Mouse (Mus musculus) midbrain, embryonic 16.5 days (tissue): ENCODE data around the gene Nectin3. TPM values are rescaled to one million over a fixed set of nuclear protein-coding genes. Genes with fewer than 3 reads are reported as not detected.

Source experiments
- ATAC-seq: fragments of 200-750 bp; cut with Nextera tagmentation; 2 replicates; pipeline ENCODE4 v1.8.0; 2017; ENCODE audit warnings: moderate TSS enrichment
- H3K27ac ChIP-seq: fragments of 300-500 bp; sonication (generic); 2 replicates; pipeline ENCODE4 v1.5.1; 2014; ENCODE audit warnings: mild to moderate bottlenecking, low read length, mixed read lengths
- H3K27me3 ChIP-seq: fragments of 300-500 bp; sonication (generic); 2 replicates; pipeline ENCODE4 v1.6.1; 2014; ENCODE audit warnings: low read depth, low read length, mixed read lengths; ENCODE audit not compliant: control insufficient read depth, insufficient read depth
- H3K36me3 ChIP-seq: fragments of 300-500 bp; sonication (generic); 2 replicates; pipeline ENCODE4 v1.6.1; 2014; ENCODE audit warnings: mild to moderate bottlenecking, low read length, moderate library complexity, mixed read lengths; ENCODE audit not compliant: control insufficient read depth, insufficient read depth
- H3K4me1 ChIP-seq: fragments of 300-500 bp; sonication (generic); 2 replicates; pipeline ENCODE4 v1.6.1; 2014; ENCODE audit warnings: mild to moderate bottlenecking, low read length, mixed read lengths; ENCODE audit not compliant: control insufficient read depth, insufficient read depth
- H3K4me2 ChIP-seq: fragments of 300-500 bp; sonication (generic); 2 replicates; pipeline ENCODE4 v1.6.1; 2014; ENCODE audit warnings: mild to moderate bottlenecking, low read length, mixed read lengths
- H3K4me3 ChIP-seq: fragments of 300-500 bp; sonication (generic); 2 replicates; pipeline ENCODE4 v1.5.1; 2014; ENCODE audit warnings: low read depth, mild to moderate bottlenecking, low read length, moderate library complexity, mixed read lengths
- H3K9ac ChIP-seq: fragments of 300-500 bp; sonication (generic); 2 replicates; pipeline ENCODE4 v1.6.1; 2014; ENCODE audit warnings: low read depth, low read length, mixed read lengths
- H3K9me3 ChIP-seq: fragments of 300-500 bp; sonication (generic); replicated peaks from 2 replicates; pipeline ENCODE4 v1.6.1; 2014; ENCODE audit warnings: mild to moderate bottlenecking, low read length, mixed read lengths; ENCODE audit not compliant: control insufficient read depth, poor library complexity, severe bottlenecking
- WGBS: fragments of 180-500 bp; shearing (Covaris S2); extraction: QIAGEN DNeasy Blood & Tissue Kit; methylation state at CpG from one replicate; pipeline ENCODE4 v1.1.7; 2014; 5-methylcytosine and 5-hydroxymethylcytosine counted together
- polyA plus RNA-seq: library from polyadenylated mRNA; unstranded; fragments of >200 nt; fragmentation: Nextera tagmentation; extraction: Ambion mirVana; gene quantifications from 2 replicates; pipeline ENCODE4 v1.2.1, GENCODE M21; 2015

Nectin3 gene
- polyA plus RNA-seq, 1 experiment from 2014 or later: 17.4 TPM

GRCm38 (mm10) chr16:46451421-46451820, 46.9 kb downstream of the Nectin3 start:
- no peaks in the 10 kb centered on the region for H3K27me3 ChIP-seq
- no peaks in the 10 kb centered on the region for H3K9me3 ChIP-seq
- H3K4me2 ChIP-seq: no peak overlapping the region
- H3K36me3 ChIP-seq: peaks cover 2% of the 10 kb centered on the region; the same call in 1 of the 2 replicates
- no peak for ATAC-seq
- H3K9ac ChIP-seq: no peak overlapping the region
- no peak overlapping the region for H3K27ac ChIP-seq
- no peak overlapping the region for H3K4me3 ChIP-seq
- H3K4me1 ChIP-seq: no peaks in the 10 kb centered on the region
- 98% methylated on average over 3 of the region's 3 CpGs for WGBS

GRCm38 (mm10) chr16:46449013-46449412, 49.3 kb downstream of the Nectin3 start:
- Histone ChIP-seq H3K9me3 (no peaks in the 10 kb centered on the region), H3K9ac (no peak overlapping the region), H3K4me2 (no peak overlapping the region), H3K36me3 (peaks cover 2% of the 10 kb centered on the region; the same call in 1 of the 2 replicates), H3K27ac (no peak overlapping the region), H3K4me3 (no peak overlapping the region), H3K4me1 (no peaks in the 10 kb centered on the region), H3K27me3 (no peaks in the 10 kb centered on the region)
- WGBS: 86% methylated on average over 6 of the region's 6 CpGs
- ATAC-seq: no peak

GRCm38 (mm10) chr16:46431317-46431716, 67.0 kb downstream of the Nectin3 start:
- Histone ChIP-seq H3K9ac (no peak overlapping the region), H3K4me2 (no peak overlapping the region), H3K27me3 (no peaks in the 10 kb centered on the region), H3K27ac (no peak overlapping the region), H3K36me3 (no peaks in the 10 kb centered on the region), H3K9me3 (no peaks in the 10 kb centered on the region), H3K4me1 (no peaks in the 10 kb centered on the region), H3K4me3 (no peak overlapping the region)
- 56% methylated on average over 5 of the region's 5 CpGs for whole genome bisulfite sequencing
- peak; percentile 60; the same call in 1 of the 2 replicates for ATAC-seq

GRCm38 (mm10) chr16:46416177-46416576, 82.1 kb downstream of the Nectin3 start:
- no peaks in the 10 kb centered on the region for H3K27me3 ChIP-seq
- WGBS: 96% methylated on average over 3 of the region's 3 CpGs
- no peak overlapping the region for H3K9ac ChIP-seq
- H3K9me3 ChIP-seq: no peaks in the 10 kb centered on the region
- H3K36me3 ChIP-seq: no peaks in the 10 kb centered on the region
- H3K27ac ChIP-seq: no peak overlapping the region
- H3K4me2 ChIP-seq: no peak overlapping the region
- no peaks in the 10 kb centered on the region for H3K4me1 ChIP-seq
- H3K4me3 ChIP-seq: no peak overlapping the region
- ATAC-seq: no peak

GRCm38 (mm10) chr16:46410739-46411057, 87.6 kb downstream of the Nectin3 start:
- Histone ChIP-seq H3K4me2 (no peak overlapping the region), H3K36me3 (no peaks in the 10 kb centered on the region), H3K27me3 (no peaks in the 10 kb centered on the region), H3K4me1 (peaks cover 8% of the 10 kb centered on the region), H3K27ac (peak overlapping the region; percentile 35; the same call in 1 of the 2 replicates), H3K4me3 (no peak overlapping the region), H3K9ac (no peak overlapping the region), H3K9me3 (no peaks in the 10 kb centered on the region)
- peak; percentile 68 for ATAC-seq
- 37% methylated on average over 3 of the region's 3 CpGs for WGBS

GRCm38 (mm10) chr16:46410053-46410738, 88.1 kb downstream of the Nectin3 start:
- WGBS: 56% methylated on average over 6 of the region's 6 CpGs
- no peaks in the 10 kb centered on the region for H3K27me3 ChIP-seq
- H3K9me3 ChIP-seq: no peaks in the 10 kb centered on the region
- no peak overlapping the region for H3K4me2 ChIP-seq
- no peak overlapping the region for H3K9ac ChIP-seq
- ATAC-seq: peak; percentile 34; the same call in 1 of the 2 replicates
- H3K36me3 ChIP-seq: no peaks in the 10 kb centered on the region
- H3K4me1 ChIP-seq: peaks cover 8% of the 10 kb centered on the region
- H3K4me3 ChIP-seq: no peak overlapping the region
- H3K27ac ChIP-seq: peak overlapping the region; percentile 35; the same call in 1 of the 2 replicates

GRCm38 (mm10) chr16:46407997-46408396, 90.3 kb downstream of the Nectin3 start:
- Histone ChIP-seq H3K27ac (no peak overlapping the region), H3K36me3 (no peaks in the 10 kb centered on the region), H3K9me3 (no peaks in the 10 kb centered on the region), H3K4me1 (peaks cover 8% of the 10 kb centered on the region), H3K9ac (no peak overlapping the region), H3K4me3 (no peak overlapping the region), H3K27me3 (no peaks in the 10 kb centered on the region), H3K4me2 (no peak overlapping the region)
- ATAC-seq: no peak
- 96% methylated on average over 15 of the region's 15 CpGs for WGBS

GRCm38 (mm10) chr16:46406844-46407639, 91.3 kb downstream of the Nectin3 start:
- 93% methylated on average over 7 of the region's 7 CpGs for WGBS

GRCm38 (mm10) chr16:46397945-46398344, 100.4 kb downstream of the Nectin3 start:
- Histone ChIP-seq H3K36me3 (peaks cover 10% of the 10 kb centered on the region), H3K4me3 (no peak overlapping the region), H3K27ac (no peak overlapping the region), H3K9me3 (no peaks in the 10 kb centered on the region), H3K27me3 (no peaks in the 10 kb centered on the region), H3K4me1 (no peaks in the 10 kb centered on the region), H3K9ac (no peak overlapping the region), H3K4me2 (no peak overlapping the region)
- no peak for ATAC-seq
- 95% methylated on average over 4 of the region's 4 CpGs for WGBS

More at GRCm38 (mm10) chr16:46406844-46407639, 91.3 kb downstream of the Nectin3 start:
- no peak overlapping the region for H3K4me2 ChIP-seq
- no peak overlapping the region for H3K4me3 ChIP-seq
- no peaks in the 10 kb centered on the region for H3K27me3 ChIP-seq
- H3K36me3 ChIP-seq: no peaks in the 10 kb centered on the region; the same call in 1 of the 2 replicates
- peaks cover 8% of the 10 kb centered on the region for H3K4me1 ChIP-seq
- H3K27ac ChIP-seq: no peak overlapping the region
- H3K9ac ChIP-seq: no peak overlapping the region
- no peak for ATAC-seq
- H3K9me3 ChIP-seq: no peaks in the 10 kb centered on the region
